Comparison of ENCODE assay signal across 21 mouse cellular contexts in the genomic region with DNA sequence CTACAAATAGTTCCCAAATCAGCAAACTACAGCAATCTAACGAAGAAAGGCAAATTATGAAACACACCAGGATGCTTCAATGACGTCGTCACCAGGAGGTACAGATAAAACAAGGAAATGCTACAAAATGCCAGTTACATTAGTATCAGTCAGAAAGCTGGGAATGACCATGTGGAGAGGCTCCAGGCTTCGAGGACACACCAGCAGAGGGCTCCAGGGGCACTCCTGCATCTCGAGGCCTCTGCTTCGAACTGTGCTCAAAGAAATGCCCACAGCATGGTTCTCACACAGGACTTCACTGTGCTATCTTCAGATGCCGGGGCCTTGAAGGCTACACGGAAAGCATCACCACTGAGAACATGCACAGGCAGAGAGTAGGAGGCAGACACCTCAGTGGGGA.
DNase-seq lines count a peak whose midpoint lies in the region; ATAC-seq and TF ChIP-seq lines count a peak whose summit lies in the region.
"Had no signal": no experiment of that assay in that cellular context is flagged by ENCODE, and none has a peak within 500 bp of the region (broad histone marks: within the 10 kb centered on the region; RNA-seq: fewer than 3 reads in every experiment).

No protein-coding gene starts in this region.

- H3K9ac ChIP-seq in hindbrain, postnatal 0 days (replicated peaks; ENCODE audit: low read length) = no peak overlapping the region
- H3K9ac ChIP-seq in hindbrain, embryonic 13.5 days = no peak overlapping the region
- H3K9ac ChIP-seq in lung, postnatal 0 days (replicated peaks; ENCODE audit: low read depth) = no peak overlapping the region
- H3K9ac ChIP-seq: embryonic facial prominence, embryonic 15.5 days; heart, embryonic 13.5 days; limb, embryonic 12.5 days; midbrain, embryonic 12.5 days had no signal

- TF ChIP-seq EP300 in lung, postnatal 0 days (IDR thresholded peaks at IDR 0.05) = no peak

- H3K9me3 ChIP-seq in hindbrain, postnatal 0 days (ENCODE audit: low read length) = no peaks in the 10 kb centered on the region
- H3K9me3 ChIP-seq in hindbrain, embryonic 13.5 days = no peaks in the 10 kb centered on the region
- H3K9me3 ChIP-seq in lung, postnatal 0 days (ENCODE audit: low read length) = no peaks in the 10 kb centered on the region
- H3K9me3 ChIP-seq: embryonic facial prominence, embryonic 15.5 days; forebrain, embryonic 10.5 days; heart, embryonic 13.5 days; limb, embryonic 12.5 days; midbrain, embryonic 12.5 days had no signal

- H3K36me3 ChIP-seq in hindbrain, postnatal 0 days (ENCODE audit: insufficient read depth, low read length) = no peaks in the 10 kb centered on the region
- no peaks in the 10 kb centered on the region for H3K36me3 ChIP-seq in hindbrain, embryonic 13.5 days
- H3K36me3 ChIP-seq in lung, postnatal 0 days (ENCODE audit: insufficient read depth, low read length) = no peaks in the 10 kb centered on the region

- 67% methylated on average over 8 of the region's 8 CpGs for WGBS in hindbrain, postnatal 0 days
- 90% methylated on average over 8 of the region's 8 CpGs for WGBS in hindbrain, embryonic 13.5 days
- WGBS in lung, postnatal 0 days = 77% methylated on average over 8 of the region's 8 CpGs

- H3K4me3 ChIP-seq in hindbrain, postnatal 0 days (ENCODE audit: low read length) = no peak overlapping the region
- no peak overlapping the region for H3K4me3 ChIP-seq in hindbrain, embryonic 13.5 days
- no peak overlapping the region for H3K4me3 ChIP-seq in lung, postnatal 0 days (ENCODE audit: low read depth, low read length)
- H3K4me3 ChIP-seq: embryonic facial prominence, embryonic 15.5 days; forebrain, embryonic 10.5 days; heart, embryonic 13.5 days; limb, embryonic 12.5 days; midbrain, embryonic 12.5 days had no signal

- no peak for ATAC-seq in hindbrain, postnatal 0 days
- ATAC-seq in hindbrain, embryonic 13.5 days (ENCODE audit: low FRiP score) = no peak
- no peak for ATAC-seq in lung, postnatal 0 days
- ATAC-seq: activated CD4-positive, CD25-positive, alpha-beta regulatory T cell, adult 4 months had no signal

- peak; percentile 29; the same call in 1 of the 2 replicates for TF ChIP-seq CTCF in hindbrain, postnatal 0 days (IDR thresholded peaks at IDR 0.05; ENCODE audit: low read depth)
- TF ChIP-seq CTCF in lung, postnatal 0 days (IDR thresholded peaks at IDR 0.05) = peak; percentile 14; the same call in 1 of the 2 replicates

- peak; percentile 29 to 31 for DNase-seq in cerebellum, postnatal 14 days
- DNase-seq in cerebellum, adult 8-10 months = no peak
- no peak for DNase-seq in hindbrain, postnatal 0 days (ENCODE audit: low spot score)
- no peak for DNase-seq in lung, postnatal 0 days (ENCODE audit: low spot score)
- no peak for DNase-seq in lung, postnatal 25 days (ENCODE audit: low spot score)
- no peak for DNase-seq in urinary bladder, postnatal 25 days (ENCODE audit: low spot score)
- DNase-seq: adrenal gland, postnatal 14 days; embryo, embryonic 11 days; heart, postnatal 36 days; kidney, postnatal 10 days; lung, adult 2 months; right cerebral cortex, postnatal 25 days; thymus, postnatal 25 days had no signal

- H3K27me3 ChIP-seq in hindbrain, postnatal 0 days (ENCODE audit: insufficient read depth, low read length) = no peaks in the 10 kb centered on the region
- no peaks in the 10 kb centered on the region for H3K27me3 ChIP-seq in hindbrain, embryonic 13.5 days
- no peaks in the 10 kb centered on the region for H3K27me3 ChIP-seq in lung, postnatal 0 days (replicated peaks; ENCODE audit: insufficient read depth, low read length)
- H3K27me3 ChIP-seq: embryonic facial prominence, embryonic 15.5 days; heart, embryonic 13.5 days; limb, embryonic 12.5 days; midbrain, embryonic 12.5 days had no signal

- H3K27ac ChIP-seq in hindbrain, postnatal 0 days = no peak overlapping the region
- H3K27ac ChIP-seq in hindbrain, embryonic 13.5 days = no peak overlapping the region
- no peak overlapping the region for H3K27ac ChIP-seq in lung, postnatal 0 days (ENCODE audit: low read length)
- H3K27ac ChIP-seq: embryonic facial prominence, embryonic 15.5 days; forebrain, embryonic 10.5 days; heart, embryonic 13.5 days; limb, embryonic 12.5 days; macrophage; midbrain, embryonic 12.5 days had no signal

- no peak overlapping the region for H3K4me2 ChIP-seq in hindbrain, postnatal 0 days (ENCODE audit: low read depth, low read length)
- no peak overlapping the region for H3K4me2 ChIP-seq in hindbrain, embryonic 13.5 days
- H3K4me2 ChIP-seq in lung, postnatal 0 days (replicated peaks; ENCODE audit: low read depth, low read length) = no peak overlapping the region
- H3K4me2 ChIP-seq: embryonic facial prominence, embryonic 15.5 days; heart, embryonic 13.5 days; limb, embryonic 12.5 days; midbrain, embryonic 12.5 days had no signal

- H3K4me1 ChIP-seq in hindbrain, postnatal 0 days (ENCODE audit: insufficient read depth, low read length) = no peaks in the 10 kb centered on the region
- peaks cover 22% of the 10 kb centered on the region for H3K4me1 ChIP-seq in hindbrain, embryonic 13.5 days (replicated peaks)
- H3K4me1 ChIP-seq in lung, postnatal 0 days (ENCODE audit: insufficient read depth, low read depth, low read length) = 0 out of 2 replicates have a peak, but pooled peaks cover 2% of the 10 kb centered on the region
- H3K4me1 ChIP-seq: forebrain, embryonic 10.5 days; midbrain, embryonic 12.5 days had no signal

Comparison
In these comparisons a context has a peak if more than half of its experiments do, and no peak if none do; other contexts are left out.
1. DNase-seq: peak in cerebellum, postnatal 14 days (2 of 2); none in cerebellum, adult 8-10 months (single experiment), hindbrain, postnatal 0 days (single experiment), lung, postnatal 0 days (single experiment), lung, postnatal 25 days (single experiment) and urinary bladder, postnatal 25 days (single experiment).